Mouse (Mus musculus): Measurements from ENCODE around the gene Adprhl2. TPM values are rescaled to one million over a fixed set of nuclear protein-coding genes. Genes with fewer than 3 reads are reported as not detected.
A peak's percentile ranks its signal among the peaks of the same experiment; 100 is the strongest.

Adprhl2 gene
- polyA plus RNA-seq, 1 experiment = 16.7 TPM

DNA sequence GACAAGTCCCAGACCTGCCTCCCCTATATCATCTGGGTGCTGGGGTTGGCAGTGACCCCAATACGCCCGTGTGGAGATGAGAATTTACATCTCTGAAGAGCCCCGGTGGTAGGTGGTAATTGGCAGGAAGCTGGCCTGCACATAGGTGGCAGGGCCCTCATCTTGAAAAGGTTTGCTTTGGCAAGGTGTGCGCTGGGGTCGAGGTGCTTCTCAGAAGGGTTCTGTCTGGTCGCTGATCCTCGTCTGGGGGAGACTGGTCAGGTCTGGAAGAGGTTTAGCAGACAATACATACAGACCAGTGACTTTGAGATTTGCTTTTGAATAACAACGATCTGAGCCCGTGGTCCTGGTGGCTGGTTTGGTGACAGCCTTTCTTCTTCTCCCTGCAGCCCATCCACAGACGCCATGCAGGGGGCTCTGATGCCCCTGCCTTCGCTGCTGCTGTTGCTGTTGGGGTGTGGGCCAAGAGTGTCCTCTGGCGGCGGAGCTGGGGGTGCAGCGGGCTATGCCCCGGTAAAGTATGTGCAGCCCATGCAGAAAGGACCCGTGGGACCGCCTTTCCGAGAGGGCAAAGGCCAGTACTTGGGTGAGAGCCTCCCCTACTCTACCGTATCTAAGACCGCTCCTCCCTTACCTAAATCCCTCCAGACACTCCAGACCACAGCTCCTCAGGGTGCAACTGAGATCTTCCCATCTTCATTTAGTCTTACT is 12.1 kb downstream of the Adprhl2 start:
- H3K4me1 ChIP-seq (ENCODE audit: control insufficient read depth, insufficient read depth, low read length) = peaks cover 4% of the 10 kb centered on the region
- H3K27ac ChIP-seq (ENCODE audit: insufficient read depth, low read length) = no peak overlapping the region
- H3K4me3 ChIP-seq (ENCODE audit: insufficient read depth, low read length) = no peak overlapping the region
- TF ChIP-seq CTCF (IDR thresholded peaks at IDR 0.05; ENCODE audit: borderline replicate concordance, insufficient read depth, low read length) (peak; percentile 42), POLR2A (IDR thresholded peaks at IDR 0.05; ENCODE audit: low read depth, low read length) (no peak)

DNA sequence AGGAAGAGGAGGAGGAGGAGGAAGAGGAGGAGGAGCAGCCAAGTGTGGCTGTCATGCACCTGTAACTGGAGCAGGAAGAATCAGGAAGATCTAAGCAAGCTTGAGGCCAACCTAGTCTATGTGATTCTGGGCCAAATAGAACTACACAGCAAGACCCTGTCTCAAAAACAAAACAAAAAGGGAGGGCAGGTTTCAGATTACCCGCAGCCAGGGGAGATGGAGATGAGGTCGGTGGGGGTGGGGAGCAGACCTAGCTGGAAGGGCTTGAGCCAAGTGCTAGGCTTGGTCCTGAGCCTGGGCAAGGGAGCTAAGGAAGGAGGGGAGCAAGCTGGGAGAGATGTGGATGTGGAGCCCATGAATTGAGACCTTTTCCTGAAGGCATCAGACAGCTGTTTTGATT is 14.7 kb downstream of the Adprhl2 start:
- no peak overlapping the region for H3K27ac ChIP-seq (ENCODE audit: insufficient read depth, low read length)
- H3K4me1 ChIP-seq (ENCODE audit: control insufficient read depth, insufficient read depth, low read length) = no peaks in the 10 kb centered on the region
- TF ChIP-seq CTCF (IDR thresholded peaks at IDR 0.05; ENCODE audit: borderline replicate concordance, insufficient read depth, low read length) = no peak
- no peak for TF ChIP-seq POLR2A (IDR thresholded peaks at IDR 0.05; ENCODE audit: low read depth, low read length)
- no peak overlapping the region for H3K4me3 ChIP-seq (ENCODE audit: insufficient read depth, low read length)

DNA sequence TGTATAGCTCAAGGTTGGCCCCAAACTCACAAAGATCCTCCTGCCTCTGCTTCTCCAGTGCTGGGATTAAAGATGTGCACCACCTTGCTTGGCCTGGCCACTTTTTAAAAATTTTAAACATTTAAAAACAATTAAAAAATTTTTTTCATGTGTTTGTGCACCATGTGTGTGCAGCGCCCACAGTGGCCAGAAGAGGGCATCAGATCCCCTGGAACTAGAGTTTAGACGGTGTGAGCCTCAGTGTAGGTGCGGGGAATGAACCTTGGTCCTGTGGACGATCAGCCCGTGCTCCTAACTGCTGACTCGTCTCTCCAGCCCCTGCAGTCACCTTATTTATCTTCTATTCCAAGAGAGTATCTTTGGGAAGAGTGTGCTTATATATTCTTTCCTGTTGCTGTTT is 15.4 kb downstream of the Adprhl2 start:
- TF ChIP-seq CTCF (IDR thresholded peaks at IDR 0.05; ENCODE audit: borderline replicate concordance, insufficient read depth, low read length) (no peak), POLR2A (IDR thresholded peaks at IDR 0.05; ENCODE audit: low read depth, low read length) (no peak)
- Histone ChIP-seq H3K4me3 (ENCODE audit: insufficient read depth, low read length) (no peak overlapping the region), H3K27ac (ENCODE audit: insufficient read depth, low read length) (no peak overlapping the region), H3K4me1 (ENCODE audit: control insufficient read depth, insufficient read depth, low read length) (no peaks in the 10 kb centered on the region)

DNA sequence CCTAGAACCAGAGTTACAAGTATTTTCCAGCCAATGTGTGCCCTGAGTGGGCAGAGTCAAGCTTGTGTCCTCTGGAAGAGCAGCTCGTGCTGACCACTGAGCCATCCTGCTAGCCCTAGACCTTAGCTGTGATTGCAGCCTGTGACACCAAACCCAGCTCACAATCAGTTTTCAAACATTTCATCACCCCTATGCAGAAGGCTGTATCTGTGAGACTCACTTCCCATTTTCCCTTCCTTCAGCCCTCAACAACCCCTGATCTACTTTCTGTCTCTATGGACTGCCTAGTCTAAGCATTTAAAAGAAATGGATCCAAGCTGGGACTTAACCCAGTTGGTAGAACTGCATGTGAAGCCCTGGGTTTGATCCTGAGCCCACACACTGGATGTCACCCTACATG is 16.1 kb downstream of the Adprhl2 start:
- peaks cover 3% of the 10 kb centered on the region for H3K4me1 ChIP-seq (ENCODE audit: control insufficient read depth, insufficient read depth, low read length)
- H3K4me3 ChIP-seq (ENCODE audit: insufficient read depth, low read length) = no peak overlapping the region
- no peak for TF ChIP-seq POLR2A (IDR thresholded peaks at IDR 0.05; ENCODE audit: low read depth, low read length)
- no peak for TF ChIP-seq CTCF (IDR thresholded peaks at IDR 0.05; ENCODE audit: borderline replicate concordance, insufficient read depth, low read length)
- H3K27ac ChIP-seq (ENCODE audit: insufficient read depth, low read length) = no peak overlapping the region

DNA sequence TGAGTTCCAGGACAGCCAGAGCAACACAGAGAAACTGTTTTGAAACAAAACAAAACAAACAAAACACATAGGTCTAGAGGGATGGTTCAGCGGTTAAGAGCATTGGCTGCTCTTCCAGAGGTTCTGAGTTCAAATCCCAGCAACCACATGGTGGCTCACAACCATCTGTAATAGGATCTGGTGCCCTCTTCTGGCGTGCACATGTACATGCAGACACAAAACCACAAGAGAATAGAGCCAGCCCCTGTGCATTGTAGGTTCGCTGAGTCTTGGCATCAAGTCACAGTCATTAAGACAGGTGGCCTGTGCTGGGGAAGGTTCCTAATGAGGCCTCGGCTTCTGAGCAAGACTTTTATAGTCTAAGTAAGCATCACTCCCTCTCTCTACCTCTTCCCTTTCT is 17.6 kb downstream of the Adprhl2 start:
- Histone ChIP-seq H3K4me1 (ENCODE audit: control insufficient read depth, insufficient read depth, low read length) (peaks cover 3% of the 10 kb centered on the region), H3K27ac (ENCODE audit: insufficient read depth, low read length) (no peak overlapping the region), H3K4me3 (ENCODE audit: insufficient read depth, low read length) (no peak overlapping the region)
- TF ChIP-seq POLR2A (IDR thresholded peaks at IDR 0.05; ENCODE audit: low read depth, low read length) = no peak
- no peak for TF ChIP-seq CTCF (IDR thresholded peaks at IDR 0.05; ENCODE audit: borderline replicate concordance, insufficient read depth, low read length)

DNA sequence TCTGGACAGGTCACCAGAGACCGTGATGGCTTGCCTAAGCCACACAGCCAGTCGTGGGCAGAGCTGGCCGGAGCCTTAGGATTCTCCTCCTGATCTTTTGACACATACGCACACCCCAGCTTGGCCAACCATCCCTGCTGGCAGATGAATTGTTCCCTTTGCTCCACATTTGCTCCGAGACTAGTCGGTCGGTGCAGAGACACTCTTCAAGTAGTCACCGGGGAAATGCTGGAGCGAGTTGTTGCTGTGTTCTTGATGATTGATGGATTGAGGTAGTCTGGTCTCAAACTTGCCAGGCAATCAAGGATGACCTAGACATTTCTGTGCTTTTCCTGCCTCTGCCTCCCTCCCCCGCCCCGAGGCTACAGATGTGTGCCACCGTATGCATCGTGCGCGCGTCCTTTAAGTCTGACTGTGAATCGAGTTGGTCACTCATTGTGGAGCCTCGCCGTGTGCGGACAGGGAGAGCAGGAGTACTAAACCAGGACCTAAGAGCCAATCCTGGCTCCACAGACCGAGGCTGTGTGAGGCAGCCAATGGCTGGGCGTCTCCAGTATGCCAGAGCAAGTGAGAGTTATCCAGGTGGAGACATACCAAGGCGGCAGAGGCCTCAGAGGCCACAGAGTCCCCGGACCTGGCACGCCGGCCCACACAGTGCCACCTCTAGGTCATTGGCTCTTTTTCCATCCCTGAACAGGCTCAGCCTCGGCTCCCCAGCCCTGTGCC is 19.8 kb downstream of the Adprhl2 start:
- Histone ChIP-seq H3K4me1 (ENCODE audit: control insufficient read depth, insufficient read depth, low read length) (peaks cover 3% of the 10 kb centered on the region), H3K27ac (ENCODE audit: insufficient read depth, low read length) (peak overlapping the region; percentile 7; the same call in 1 of the 2 replicates), H3K4me3 (ENCODE audit: insufficient read depth, low read length) (no peak overlapping the region)
- no peak for TF ChIP-seq CTCF (IDR thresholded peaks at IDR 0.05; ENCODE audit: borderline replicate concordance, insufficient read depth, low read length)
- TF ChIP-seq POLR2A (IDR thresholded peaks at IDR 0.05; ENCODE audit: low read depth, low read length) = no peak

DNA sequence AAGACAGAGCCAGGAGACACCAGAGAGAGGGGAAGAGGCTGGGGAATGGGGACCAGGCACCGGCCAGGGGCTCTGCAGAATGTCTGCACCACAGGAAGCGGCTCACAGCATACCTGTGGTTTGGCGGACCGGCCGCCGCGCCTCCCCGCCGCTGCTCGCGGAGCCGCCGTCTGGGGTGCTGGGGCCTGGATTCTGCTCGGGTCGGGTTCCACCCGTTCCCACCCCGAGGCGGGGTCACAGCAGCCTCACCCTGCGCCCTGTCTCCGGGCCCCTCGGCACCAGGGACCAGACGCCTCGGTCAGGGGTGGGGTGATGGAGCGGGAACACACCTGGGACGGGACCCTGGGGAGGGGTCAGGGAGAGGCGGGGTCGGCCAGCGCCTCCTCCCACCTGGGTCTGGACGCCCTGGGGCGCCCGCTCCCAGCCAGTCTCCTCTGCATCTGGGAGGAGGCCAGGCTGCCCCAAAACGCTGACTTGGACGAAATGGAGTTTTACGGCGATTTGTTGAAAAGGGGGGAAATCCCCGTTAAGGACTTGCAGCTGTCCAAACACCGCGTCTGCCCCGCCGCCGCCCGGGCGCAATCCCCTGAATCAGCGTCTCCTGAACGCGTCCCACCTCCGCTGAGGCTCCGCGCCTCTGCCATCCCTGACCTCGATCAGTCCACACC is 20.5 kb downstream of the Adprhl2 start:
- H3K27ac ChIP-seq (ENCODE audit: insufficient read depth, low read length) = peak overlapping the region; percentile 37; the same call in 1 of the 2 replicates
- TF ChIP-seq POLR2A (IDR thresholded peaks at IDR 0.05; ENCODE audit: low read depth, low read length) = no peak; the same call in 1 of the 2 replicates
- TF ChIP-seq CTCF (IDR thresholded peaks at IDR 0.05; ENCODE audit: borderline replicate concordance, insufficient read depth, low read length) = no peak
- H3K4me3 ChIP-seq (ENCODE audit: insufficient read depth, low read length) = 0 out of 2 replicates have a peak overlapping the region, but pooled peaks have one; percentile 1
- H3K4me1 ChIP-seq (ENCODE audit: control insufficient read depth, insufficient read depth, low read length) = peaks cover 3% of the 10 kb centered on the region

DNA sequence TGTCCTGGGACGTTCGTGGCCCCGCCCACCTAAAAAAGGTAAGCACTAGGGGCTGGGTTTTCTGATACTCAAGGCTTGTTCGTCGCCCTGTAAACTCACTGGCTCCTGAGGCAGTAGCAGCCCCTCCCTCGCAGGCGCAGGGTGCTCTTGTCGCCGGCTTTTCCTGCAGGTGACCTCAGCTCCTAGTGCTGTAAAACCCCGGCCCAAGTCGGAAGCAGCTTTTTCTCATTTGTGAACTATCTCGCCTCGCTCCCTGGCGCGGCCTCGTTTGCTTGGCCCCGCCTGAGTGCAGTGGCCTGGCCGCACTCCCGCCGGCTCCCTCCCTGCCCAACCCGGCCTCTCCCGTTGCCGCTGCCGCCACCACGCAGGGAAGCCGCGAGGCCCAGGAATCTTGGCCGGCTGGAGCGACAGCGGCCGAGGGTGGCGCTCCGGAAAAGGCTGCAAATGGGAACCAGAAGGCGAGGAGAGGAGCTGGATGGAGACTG is 24.8 kb downstream of the Adprhl2 start:
- H3K4me1 ChIP-seq (ENCODE audit: control insufficient read depth, insufficient read depth, low read length) = peaks cover 3% of the 10 kb centered on the region
- no peak for TF ChIP-seq CTCF (IDR thresholded peaks at IDR 0.05; ENCODE audit: borderline replicate concordance, insufficient read depth, low read length)
- TF ChIP-seq POLR2A (IDR thresholded peaks at IDR 0.05; ENCODE audit: low read depth, low read length) = no peak

DNA sequence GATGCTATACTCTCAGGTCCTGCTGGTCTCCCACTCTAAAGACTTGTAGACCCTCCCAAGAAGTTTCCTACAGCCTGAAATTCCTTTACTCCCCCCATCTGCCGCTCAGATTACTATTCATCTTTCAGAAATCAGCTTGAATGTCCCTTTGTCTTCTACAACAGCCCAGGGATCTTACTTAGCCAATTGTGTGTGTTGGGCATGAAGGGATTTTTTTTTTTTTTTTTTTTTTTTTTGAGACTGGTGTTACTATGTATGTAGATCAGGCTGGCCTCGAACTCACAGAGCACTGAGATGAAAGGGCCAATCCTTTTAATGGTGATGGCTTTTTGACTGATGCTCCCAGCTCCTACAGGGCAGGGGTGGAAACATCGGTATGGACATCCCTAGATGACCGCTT is 25.6 kb downstream of the Adprhl2 start:
- Histone ChIP-seq H3K27ac (ENCODE audit: insufficient read depth, low read length) (no peak overlapping the region), H3K4me3 (ENCODE audit: insufficient read depth, low read length) (no peak overlapping the region), H3K4me1 (ENCODE audit: control insufficient read depth, insufficient read depth, low read length) (peaks cover 3% of the 10 kb centered on the region)
- TF ChIP-seq CTCF (IDR thresholded peaks at IDR 0.05; ENCODE audit: borderline replicate concordance, insufficient read depth, low read length) = no peak
- TF ChIP-seq POLR2A (IDR thresholded peaks at IDR 0.05; ENCODE audit: low read depth, low read length) = no peak

More for the DNA sequence above, 24.8 kb downstream of the Adprhl2 start:
- Histone ChIP-seq H3K27ac (ENCODE audit: insufficient read depth, low read length) (peak overlapping the region; percentile 1; the same call in 1 of the 2 replicates), H3K4me3 (ENCODE audit: insufficient read depth, low read length) (no peak overlapping the region)
